Mouse (Mus musculus): ENCODE measurements at regions not wholly inside any gene's neighbourhood (a gene's known extent, or its start where the extent isn't known, plus 50 kb on each side); places are given as distances from the start of the nearest gene placed in this dataset.
A peak's percentile ranks its signal among the peaks of the same experiment; 100 is the strongest.

DNA sequence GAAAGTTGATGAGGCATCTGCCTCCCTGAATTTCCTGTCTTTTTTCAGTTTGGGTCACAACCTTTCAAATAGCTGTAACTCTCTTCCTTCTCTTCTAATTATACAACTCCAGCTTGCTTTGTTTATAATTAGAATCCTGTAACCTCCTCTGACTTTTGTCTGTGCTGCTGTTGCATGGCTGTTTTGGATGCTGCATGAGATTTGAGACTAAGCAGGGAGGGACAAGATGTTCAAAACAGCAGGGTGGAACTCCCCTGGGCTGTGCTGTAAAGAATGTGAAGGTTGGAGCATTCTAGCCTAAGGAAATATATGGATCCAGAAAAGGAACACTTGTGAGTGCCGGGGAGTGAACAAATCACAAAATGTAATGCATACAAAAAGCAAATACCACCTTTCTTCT lies 159.0 kb upstream of the Sptlc3 start:
- Histone ChIP-seq H3K9ac (replicated peaks; ENCODE audit: low read depth, low read length) (no peak overlapping the region), H3K9me3 (ENCODE audit: control insufficient read depth, low read length) (no peaks in the 10 kb centered on the region), H3K4me2 (ENCODE audit: low read depth, low read length) (no peak overlapping the region), H3K27me3 (ENCODE audit: control insufficient read depth, insufficient read depth, low read length) (no peaks in the 10 kb centered on the region), H3K27ac (ENCODE audit: low read depth, low read length) (no peak overlapping the region), H3K4me3 (ENCODE audit: low read depth, low read length) (no peak overlapping the region), H3K36me3 (ENCODE audit: control insufficient read depth, insufficient read depth, low read length) (no peaks in the 10 kb centered on the region), H3K4me1 (ENCODE audit: control insufficient read depth, insufficient read depth, low read length) (no peaks in the 10 kb centered on the region)
- ATAC-seq (ENCODE audit: low read depth): no peak; the same call in 1 of the 2 replicates
- WGBS: 36% methylated on average over 1 of the region's 1 CpGs

- H3K27ac ChIP-seq (ENCODE audit: low read depth, low read length): no peak overlapping the region
- no peak overlapping the region for H3K4me2 ChIP-seq (ENCODE audit: low read depth, low read length)
- no peaks in the 10 kb centered on the region for H3K4me1 ChIP-seq (ENCODE audit: control insufficient read depth, insufficient read depth, low read length)
- no peaks in the 10 kb centered on the region for H3K36me3 ChIP-seq (ENCODE audit: control insufficient read depth, insufficient read depth, low read length)
- no peak for ATAC-seq (ENCODE audit: low read depth)
- H3K9me3 ChIP-seq (ENCODE audit: control insufficient read depth, low read length): no peaks in the 10 kb centered on the region
- no peak overlapping the region for H3K4me3 ChIP-seq (ENCODE audit: low read depth, low read length)
- no peaks in the 10 kb centered on the region for H3K27me3 ChIP-seq (ENCODE audit: control insufficient read depth, insufficient read depth, low read length)
- H3K9ac ChIP-seq (replicated peaks; ENCODE audit: low read depth, low read length): no peak overlapping the region
- WGBS: 79% methylated on average over 4 of the region's 4 CpGs
Observed at GRCm38 (mm10) chr2:139338240-139338639, 155.5 kb upstream of the Sptlc3 start.

DNA sequence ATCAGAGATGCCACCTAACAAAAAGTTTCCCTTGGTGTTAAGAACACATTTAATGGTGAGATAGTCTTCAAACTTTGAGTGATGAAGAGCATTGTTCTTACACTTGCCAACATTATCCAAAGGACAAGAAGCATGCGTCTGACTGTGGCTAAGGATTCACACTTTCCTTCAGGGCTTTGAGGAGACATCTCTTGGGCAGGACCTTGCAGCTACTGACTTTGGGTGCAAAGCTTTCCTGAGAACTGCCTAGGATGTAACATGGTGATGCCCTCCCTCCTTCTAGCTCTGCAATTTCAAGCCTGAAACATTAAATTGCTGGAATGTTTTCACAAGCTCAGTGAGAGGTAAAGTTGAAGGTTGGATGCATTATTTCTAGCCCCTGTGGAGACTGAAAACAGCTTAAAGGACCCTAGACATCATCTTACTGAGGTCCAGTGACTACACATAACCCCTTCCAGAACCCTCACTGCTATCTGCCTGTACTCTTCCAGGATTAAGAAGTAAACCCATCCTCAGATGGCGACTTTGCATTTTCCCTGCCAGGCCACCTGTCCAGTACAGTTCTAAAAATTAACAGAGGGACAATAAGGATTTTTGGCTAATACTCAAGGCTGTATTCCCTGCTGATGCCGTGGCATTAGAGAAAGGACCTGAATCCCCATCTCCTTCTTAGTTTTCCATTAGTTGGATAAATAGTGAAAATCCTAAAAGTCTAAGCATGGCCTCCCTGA lies 137.3 kb upstream of the Sptlc3 start:
- no peak overlapping the region for H3K27ac ChIP-seq (ENCODE audit: low read depth, low read length)
- no peak overlapping the region for H3K4me2 ChIP-seq (ENCODE audit: low read depth, low read length)
- 87% methylated on average over 3 of the region's 3 CpGs for WGBS
- no peaks in the 10 kb centered on the region for H3K36me3 ChIP-seq (ENCODE audit: control insufficient read depth, insufficient read depth, low read length)
- H3K4me1 ChIP-seq (ENCODE audit: control insufficient read depth, insufficient read depth, low read length): no peaks in the 10 kb centered on the region
- H3K9me3 ChIP-seq (ENCODE audit: control insufficient read depth, low read length): no peaks in the 10 kb centered on the region
- no peak overlapping the region for H3K9ac ChIP-seq (replicated peaks; ENCODE audit: low read depth, low read length)
- H3K4me3 ChIP-seq (ENCODE audit: low read depth, low read length): no peak overlapping the region
- no peaks in the 10 kb centered on the region for H3K27me3 ChIP-seq (ENCODE audit: control insufficient read depth, insufficient read depth, low read length)
- ATAC-seq (ENCODE audit: low read depth): no peak

DNA sequence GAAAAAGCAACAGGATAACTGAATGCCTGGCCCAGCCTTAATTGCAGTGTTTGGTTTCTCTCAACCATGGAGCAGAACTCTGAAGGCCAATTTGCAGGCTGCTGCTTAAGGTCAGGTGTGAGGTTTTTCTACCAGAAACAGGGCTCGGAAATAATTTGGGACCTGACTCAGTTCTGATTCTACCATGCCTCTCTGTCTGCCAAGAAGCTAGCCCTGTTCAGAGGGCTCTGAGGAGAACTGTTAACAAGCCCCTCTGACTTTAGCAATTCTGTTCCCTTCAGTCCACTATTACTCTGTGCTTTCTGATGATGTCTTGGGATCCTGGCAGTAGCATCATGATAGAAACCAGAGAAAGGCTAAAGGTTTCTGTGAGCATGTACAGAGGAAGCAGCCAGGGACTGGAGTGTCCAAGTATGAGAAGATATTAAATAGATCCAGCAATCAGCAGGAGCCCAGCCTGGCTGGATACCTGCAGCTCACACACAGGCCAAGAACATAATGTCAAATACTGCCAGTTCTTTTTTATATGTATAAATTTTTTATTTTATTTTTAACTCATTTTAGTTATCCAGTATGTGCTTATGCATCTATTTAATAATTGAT lies 131.4 kb upstream of the Sptlc3 start:
- Histone ChIP-seq H3K9me3 (ENCODE audit: control insufficient read depth, low read length) (no peaks in the 10 kb centered on the region), H3K4me2 (ENCODE audit: low read depth, low read length) (no peak overlapping the region), H3K4me3 (ENCODE audit: low read depth, low read length) (no peak overlapping the region), H3K27ac (ENCODE audit: low read depth, low read length) (no peak overlapping the region), H3K27me3 (ENCODE audit: control insufficient read depth, insufficient read depth, low read length) (no peaks in the 10 kb centered on the region), H3K4me1 (ENCODE audit: control insufficient read depth, insufficient read depth, low read length) (no peaks in the 10 kb centered on the region), H3K36me3 (ENCODE audit: control insufficient read depth, insufficient read depth, low read length) (no peaks in the 10 kb centered on the region), H3K9ac (replicated peaks; ENCODE audit: low read depth, low read length) (no peak overlapping the region)
- 100% methylated on average over 1 of the region's 1 CpGs for WGBS
- ATAC-seq (ENCODE audit: low read depth): no peak

- Histone ChIP-seq H3K4me2 (ENCODE audit: low read depth, low read length) (no peak overlapping the region), H3K27ac (ENCODE audit: low read depth, low read length) (no peak overlapping the region), H3K9ac (replicated peaks; ENCODE audit: low read depth, low read length) (no peak overlapping the region), H3K4me3 (ENCODE audit: low read depth, low read length) (no peak overlapping the region), H3K9me3 (ENCODE audit: control insufficient read depth, low read length) (no peaks in the 10 kb centered on the region), H3K27me3 (ENCODE audit: control insufficient read depth, insufficient read depth, low read length) (no peaks in the 10 kb centered on the region), H3K4me1 (ENCODE audit: control insufficient read depth, insufficient read depth, low read length) (no peaks in the 10 kb centered on the region), H3K36me3 (ENCODE audit: control insufficient read depth, insufficient read depth, low read length) (no peaks in the 10 kb centered on the region)
- 50% methylated on average over 1 of the region's 1 CpGs for WGBS
- ATAC-seq (ENCODE audit: low read depth): peak; percentile 56; the same call in 1 of the 2 replicates
Observed at GRCm38 (mm10) chr2:139370070-139370469, 123.6 kb upstream of the Sptlc3 start.

GRCm38 (mm10) chr2:139380285-139380684 lies 113.4 kb upstream of the Sptlc3 start:
- no peak for ATAC-seq (ENCODE audit: low read depth)
- WGBS: 86% methylated on average over 6 of the region's 6 CpGs
- H3K9ac ChIP-seq (replicated peaks; ENCODE audit: low read depth, low read length): no peak overlapping the region
- H3K36me3 ChIP-seq (ENCODE audit: control insufficient read depth, insufficient read depth, low read length): no peaks in the 10 kb centered on the region
- no peaks in the 10 kb centered on the region for H3K4me1 ChIP-seq (ENCODE audit: control insufficient read depth, insufficient read depth, low read length)
- H3K27me3 ChIP-seq (ENCODE audit: control insufficient read depth, insufficient read depth, low read length): no peaks in the 10 kb centered on the region
- no peak overlapping the region for H3K27ac ChIP-seq (ENCODE audit: low read depth, low read length)
- no peaks in the 10 kb centered on the region for H3K9me3 ChIP-seq (ENCODE audit: control insufficient read depth, low read length)
- H3K4me2 ChIP-seq (ENCODE audit: low read depth, low read length): no peak overlapping the region
- no peak overlapping the region for H3K4me3 ChIP-seq (ENCODE audit: low read depth, low read length)

GRCm38 (mm10) chr2:139381628-139382027 lies 112.1 kb upstream of the Sptlc3 start:
- Histone ChIP-seq H3K4me2 (ENCODE audit: low read depth, low read length) (no peak overlapping the region), H3K27me3 (ENCODE audit: control insufficient read depth, insufficient read depth, low read length) (no peaks in the 10 kb centered on the region), H3K4me1 (ENCODE audit: control insufficient read depth, insufficient read depth, low read length) (no peaks in the 10 kb centered on the region), H3K4me3 (ENCODE audit: low read depth, low read length) (no peak overlapping the region), H3K27ac (ENCODE audit: low read depth, low read length) (no peak overlapping the region), H3K36me3 (ENCODE audit: control insufficient read depth, insufficient read depth, low read length) (no peaks in the 10 kb centered on the region), H3K9ac (replicated peaks; ENCODE audit: low read depth, low read length) (no peak overlapping the region), H3K9me3 (ENCODE audit: control insufficient read depth, low read length) (no peaks in the 10 kb centered on the region)
- peak; percentile 95 for ATAC-seq (ENCODE audit: low read depth)
- WGBS: 0% methylated on average over 1 of the region's 1 CpGs

GRCm38 (mm10) chr2:139413559-139413958 lies 80.2 kb upstream of the Sptlc3 start:
- no peak overlapping the region for H3K27ac ChIP-seq (ENCODE audit: low read depth, low read length)
- 39% methylated on average over 3 of the region's 3 CpGs for WGBS

DNA sequence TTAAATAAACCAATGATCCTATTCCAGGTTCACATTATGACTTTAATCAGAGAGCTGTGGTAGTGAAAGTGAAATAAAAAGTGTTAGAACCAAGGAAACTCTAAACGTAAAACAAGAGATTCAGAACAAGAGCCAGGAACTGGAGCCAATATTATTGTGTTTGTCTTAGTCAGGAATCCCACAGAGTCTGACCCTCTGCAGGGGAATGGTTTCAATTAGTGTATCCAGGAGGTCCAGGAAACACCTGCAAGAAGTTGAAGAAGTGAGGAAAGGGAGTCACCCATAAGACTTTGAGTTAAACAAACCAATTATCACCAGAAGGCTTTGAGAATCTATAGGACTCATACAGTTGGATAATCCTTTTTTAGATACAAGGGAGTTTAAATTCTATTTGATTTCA lies 76.2 kb upstream of the Sptlc3 start:
- H3K4me2 ChIP-seq (ENCODE audit: low read depth, low read length): no peak overlapping the region
- H3K4me3 ChIP-seq (ENCODE audit: low read depth, low read length): no peak overlapping the region
- H3K27me3 ChIP-seq (ENCODE audit: control insufficient read depth, insufficient read depth, low read length): no peaks in the 10 kb centered on the region
- no peak overlapping the region for H3K27ac ChIP-seq (ENCODE audit: low read depth, low read length)
- 53% methylated on average over 1 of the region's 1 CpGs for WGBS
- H3K4me1 ChIP-seq (ENCODE audit: control insufficient read depth, insufficient read depth, low read length): no peaks in the 10 kb centered on the region
- ATAC-seq (ENCODE audit: low read depth): no peak
- H3K36me3 ChIP-seq (ENCODE audit: control insufficient read depth, insufficient read depth, low read length): no peaks in the 10 kb centered on the region
- no peaks in the 10 kb centered on the region for H3K9me3 ChIP-seq (ENCODE audit: control insufficient read depth, low read length)
- H3K9ac ChIP-seq (replicated peaks; ENCODE audit: low read depth, low read length): no peak overlapping the region

More at GRCm38 (mm10) chr2:139413559-139413958, 80.2 kb upstream of the Sptlc3 start:
- H3K4me1 ChIP-seq (ENCODE audit: control insufficient read depth, insufficient read depth, low read length): no peaks in the 10 kb centered on the region
- H3K27me3 ChIP-seq (ENCODE audit: control insufficient read depth, insufficient read depth, low read length): no peaks in the 10 kb centered on the region
- no peak overlapping the region for H3K4me2 ChIP-seq (ENCODE audit: low read depth, low read length)
- no peaks in the 10 kb centered on the region for H3K9me3 ChIP-seq (ENCODE audit: control insufficient read depth, low read length)
- no peaks in the 10 kb centered on the region for H3K36me3 ChIP-seq (ENCODE audit: control insufficient read depth, insufficient read depth, low read length)
- H3K4me3 ChIP-seq (ENCODE audit: low read depth, low read length): no peak overlapping the region
- H3K9ac ChIP-seq (replicated peaks; ENCODE audit: low read depth, low read length): no peak overlapping the region
- no peak for ATAC-seq (ENCODE audit: low read depth)
